Mouse (Mus musculus): Measurements from ENCODE around the gene Lbx1. TPM values are rescaled to one million over a fixed set of nuclear protein-coding genes. Genes with fewer than 3 reads are reported as not detected.
A peak's percentile ranks its signal among the peaks of the same experiment; 100 is the strongest.

Gene Lbx1
- polyA plus RNA-seq, 1 experiment = not detected

- Histone ChIP-seq H3K4me3 (ENCODE audit: extremely low read depth, insufficient read depth, insufficient read length) (no peak overlapping the region), H3K4me1 (ENCODE audit: control insufficient read depth, insufficient read depth, insufficient read length) (no peaks in the 10 kb centered on the region), H3K36me3 (ENCODE audit: control insufficient read depth, insufficient read depth, low read length) (no peaks in the 10 kb centered on the region), H3K27me3 (ENCODE audit: control insufficient read depth, insufficient read depth, low read length) (no peaks in the 10 kb centered on the region), H3K27ac (ENCODE audit: insufficient read depth, low read length) (no peak overlapping the region)
- 83% methylated on average over 7 of the region's 7 CpGs for WGBS
- TF ChIP-seq POLR2A (IDR thresholded peaks at IDR 0.05; ENCODE audit: low read depth, low read length) = no peak
- no peak for TF ChIP-seq CTCF (IDR thresholded peaks at IDR 0.05; ENCODE audit: extremely low read depth, insufficient read depth, insufficient read length, insufficient replicate concordance)
- DNase-seq (ENCODE audit: low read depth in 1 of 2, low spot score in 2 of 2) = no peak
Observed at GRCm38 (mm10) chr19:45254806-45255205, 19.2 kb upstream of the Lbx1 start.

- Histone ChIP-seq H3K4me1 (ENCODE audit: control insufficient read depth, insufficient read depth, insufficient read length) (no peaks in the 10 kb centered on the region), H3K27me3 (ENCODE audit: control insufficient read depth, insufficient read depth, low read length) (no peaks in the 10 kb centered on the region), H3K27ac (ENCODE audit: insufficient read depth, low read length) (no peak overlapping the region), H3K36me3 (ENCODE audit: control insufficient read depth, insufficient read depth, low read length) (no peaks in the 10 kb centered on the region), H3K4me3 (ENCODE audit: extremely low read depth, insufficient read depth, insufficient read length) (no peak overlapping the region)
- DNase-seq (ENCODE audit: low read depth in 1 of 2, low spot score in 2 of 2) = no peak
- no peak for TF ChIP-seq CTCF (IDR thresholded peaks at IDR 0.05; ENCODE audit: extremely low read depth, insufficient read depth, insufficient read length, insufficient replicate concordance)
- TF ChIP-seq POLR2A (IDR thresholded peaks at IDR 0.05; ENCODE audit: low read depth, low read length) = no peak
- WGBS = 78% methylated on average over 3 of the region's 3 CpGs
Observed at GRCm38 (mm10) chr19:45252436-45252835, 16.8 kb upstream of the Lbx1 start.

GRCm38 (mm10) chr19:45248691-45249090 lies 13.1 kb upstream of the Lbx1 start:
- DNase-seq (ENCODE audit: low read depth in 1 of 2, low spot score in 2 of 2) = no peak
- TF ChIP-seq POLR2A (IDR thresholded peaks at IDR 0.05; ENCODE audit: low read depth, low read length) (no peak), CTCF (IDR thresholded peaks at IDR 0.05; ENCODE audit: extremely low read depth, insufficient read depth, insufficient read length, insufficient replicate concordance) (no peak)
- Histone ChIP-seq H3K27me3 (ENCODE audit: control insufficient read depth, insufficient read depth, low read length) (no peaks in the 10 kb centered on the region; the same call in 1 of the 2 replicates), H3K4me3 (ENCODE audit: extremely low read depth, insufficient read depth, insufficient read length) (no peak overlapping the region), H3K27ac (ENCODE audit: insufficient read depth, low read length) (no peak overlapping the region), H3K4me1 (ENCODE audit: control insufficient read depth, insufficient read depth, insufficient read length) (no peaks in the 10 kb centered on the region), H3K36me3 (ENCODE audit: control insufficient read depth, insufficient read depth, low read length) (no peaks in the 10 kb centered on the region)
- WGBS = 87% methylated on average over 19 of the region's 19 CpGs

DNA sequence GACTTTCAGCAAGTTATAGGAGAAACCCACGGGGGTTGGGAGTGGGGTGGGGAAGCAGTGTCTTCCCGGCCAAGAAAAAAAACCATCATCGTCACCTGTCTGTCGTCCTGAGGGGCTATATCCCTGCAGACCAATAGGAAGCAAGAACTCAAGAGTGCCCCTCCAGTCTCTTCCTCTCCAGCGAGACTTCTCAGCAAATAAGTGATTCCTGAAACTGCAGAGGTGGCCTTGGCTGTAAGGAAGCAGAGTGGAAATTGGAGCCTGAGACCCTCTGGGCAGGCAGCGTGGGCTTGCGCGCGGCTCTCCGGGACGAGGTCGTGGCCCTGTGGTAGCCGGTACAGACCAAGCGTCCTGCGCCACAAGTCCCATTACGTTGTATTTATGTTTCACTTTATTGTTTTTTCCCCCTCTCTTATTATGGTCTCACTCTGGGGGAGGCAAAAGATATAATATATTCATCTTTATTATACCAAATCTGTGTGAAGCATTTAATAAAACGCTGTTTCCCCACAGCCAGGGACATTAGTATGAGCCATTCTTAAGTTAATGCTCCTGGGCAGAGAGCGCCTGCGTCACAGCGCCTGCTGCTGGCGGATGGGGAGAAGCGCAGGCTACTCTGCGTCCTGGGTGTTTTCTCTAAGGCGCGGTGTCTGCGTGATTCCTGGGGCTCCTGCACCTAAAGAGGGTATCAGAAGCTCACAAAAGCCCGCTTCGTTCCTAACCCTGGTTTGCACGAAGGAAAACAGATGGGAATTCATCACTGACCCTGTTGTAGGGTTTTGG lies 8.5 kb upstream of the Lbx1 start:
- DNase-seq (ENCODE audit: low read depth in 1 of 2, low spot score in 2 of 2) = no peak
- 9% methylated on average over 29 of the region's 29 CpGs for WGBS
- Histone ChIP-seq H3K27ac (ENCODE audit: insufficient read depth, low read length) (no peak overlapping the region), H3K4me3 (ENCODE audit: extremely low read depth, insufficient read depth, insufficient read length) (no peak overlapping the region), H3K4me1 (ENCODE audit: control insufficient read depth, insufficient read depth, insufficient read length) (no peaks in the 10 kb centered on the region), H3K36me3 (ENCODE audit: control insufficient read depth, insufficient read depth, low read length) (no peaks in the 10 kb centered on the region), H3K27me3 (ENCODE audit: control insufficient read depth, insufficient read depth, low read length) (peaks cover 12% of the 10 kb centered on the region)
- TF ChIP-seq CTCF (IDR thresholded peaks at IDR 0.05; ENCODE audit: extremely low read depth, insufficient read depth, insufficient read length, insufficient replicate concordance) = peak; percentile 90
- TF ChIP-seq POLR2A (IDR thresholded peaks at IDR 0.05; ENCODE audit: low read depth, low read length) = no peak

DNA sequence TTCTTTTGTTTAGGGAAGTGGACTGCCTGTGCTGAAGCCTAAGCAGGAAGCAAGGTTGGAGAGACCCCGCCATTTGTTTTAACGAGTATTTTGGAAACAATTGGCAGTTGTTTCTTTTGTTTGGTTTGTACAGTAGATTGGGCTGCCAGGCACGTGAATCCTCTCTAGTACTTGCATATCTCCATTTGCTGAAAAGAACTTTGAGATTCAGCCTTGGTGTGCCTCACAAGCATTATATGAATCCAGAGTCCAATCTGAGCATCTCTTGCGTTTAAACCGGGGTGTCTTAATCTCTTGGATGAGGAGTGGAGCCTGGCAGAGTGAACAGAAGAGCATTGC lies 7.6 kb upstream of the Lbx1 start:
- Histone ChIP-seq H3K27ac (ENCODE audit: insufficient read depth, low read length) (no peak overlapping the region), H3K36me3 (ENCODE audit: control insufficient read depth, insufficient read depth, low read length) (no peaks in the 10 kb centered on the region), H3K4me1 (ENCODE audit: control insufficient read depth, insufficient read depth, insufficient read length) (no peaks in the 10 kb centered on the region), H3K27me3 (ENCODE audit: control insufficient read depth, insufficient read depth, low read length) (peaks cover 12% of the 10 kb centered on the region), H3K4me3 (ENCODE audit: extremely low read depth, insufficient read depth, insufficient read length) (no peak overlapping the region)
- no peak for TF ChIP-seq CTCF (IDR thresholded peaks at IDR 0.05; ENCODE audit: extremely low read depth, insufficient read depth, insufficient read length, insufficient replicate concordance)
- no peak for TF ChIP-seq POLR2A (IDR thresholded peaks at IDR 0.05; ENCODE audit: low read depth, low read length)
- 8% methylated on average over 5 of the region's 5 CpGs for WGBS
- no peak for DNase-seq (ENCODE audit: low read depth in 1 of 2, low spot score in 2 of 2)

DNA sequence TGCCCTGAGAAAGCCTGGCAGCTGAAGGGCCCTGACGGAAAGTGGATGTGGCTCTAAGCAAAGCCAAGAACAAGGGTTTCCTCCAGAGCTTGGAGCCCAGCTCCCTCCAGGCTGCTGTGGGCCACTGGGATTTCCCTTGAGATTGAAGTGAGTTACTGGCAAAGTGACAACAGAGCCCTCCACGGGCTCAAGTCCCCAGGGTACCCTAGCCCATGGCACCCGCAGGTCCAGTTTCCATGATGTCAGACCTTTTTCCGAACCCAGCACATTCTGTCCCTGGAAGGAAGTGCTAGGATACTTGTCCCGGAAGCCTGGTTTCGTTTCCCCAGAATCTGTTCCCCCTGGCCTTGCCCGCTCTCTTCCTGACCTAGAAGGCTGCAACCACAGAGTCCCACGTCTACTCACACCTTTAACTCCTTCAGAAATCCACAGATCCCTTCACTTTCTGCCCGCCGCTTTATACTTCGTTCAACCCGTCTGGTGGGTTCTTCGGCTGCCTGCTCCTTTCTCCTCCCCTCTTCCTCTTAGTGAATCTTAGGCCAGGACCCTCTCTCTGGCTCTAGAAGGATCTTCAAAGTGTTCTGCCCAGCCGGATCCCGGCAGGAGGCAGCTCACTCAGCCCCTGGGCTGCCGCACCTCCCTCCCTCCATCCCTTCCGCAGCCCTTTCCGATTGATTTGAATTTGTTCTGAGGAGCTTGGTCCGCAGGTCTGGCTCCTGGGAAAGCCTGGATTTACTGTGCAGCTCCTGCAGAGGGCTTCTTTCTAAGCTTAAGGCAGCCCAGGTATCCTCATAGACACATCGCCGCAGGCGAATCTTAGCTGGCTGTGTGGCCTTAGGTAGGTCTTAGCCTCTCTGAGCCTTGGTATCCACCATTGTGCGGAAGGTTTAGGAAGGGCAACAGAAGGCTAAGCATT lies 7.0 kb upstream of the Lbx1 start:
- no peak overlapping the region for H3K4me3 ChIP-seq (ENCODE audit: extremely low read depth, insufficient read depth, insufficient read length)
- H3K27me3 ChIP-seq (ENCODE audit: control insufficient read depth, insufficient read depth, low read length) = peaks cover 12% of the 10 kb centered on the region
- TF ChIP-seq CTCF (IDR thresholded peaks at IDR 0.05; ENCODE audit: extremely low read depth, insufficient read depth, insufficient read length, insufficient replicate concordance) (no peak), POLR2A (IDR thresholded peaks at IDR 0.05; ENCODE audit: low read depth, low read length) (no peak)
- H3K36me3 ChIP-seq (ENCODE audit: control insufficient read depth, insufficient read depth, low read length) = no peaks in the 10 kb centered on the region
- H3K4me1 ChIP-seq (ENCODE audit: control insufficient read depth, insufficient read depth, insufficient read length) = no peaks in the 10 kb centered on the region
- WGBS = 9% methylated on average over 23 of the region's 23 CpGs
- no peak for DNase-seq (ENCODE audit: low read depth in 1 of 2, low spot score in 2 of 2)
- H3K27ac ChIP-seq (ENCODE audit: insufficient read depth, low read length) = no peak overlapping the region
